In the genomic region with DNA sequence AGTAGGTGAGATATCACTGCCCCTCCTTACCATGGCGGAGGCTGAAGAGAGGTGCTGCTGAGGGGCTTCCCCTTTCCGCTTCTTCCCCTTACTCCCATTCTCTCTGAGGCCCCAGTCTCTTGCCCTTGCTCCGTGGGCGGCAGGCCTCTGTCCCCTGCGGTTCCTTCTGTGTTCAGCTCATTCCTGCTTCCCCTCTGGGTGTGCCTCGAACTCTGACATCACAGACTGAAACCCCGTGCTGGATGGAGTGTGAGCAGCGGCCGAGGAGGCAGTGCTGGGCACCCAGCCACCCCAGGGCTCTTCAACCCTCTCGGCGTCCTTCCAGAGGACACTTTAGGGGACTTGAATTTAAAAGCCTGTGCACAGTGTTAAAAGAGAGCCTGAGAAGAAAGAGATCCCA, we compare ENCODE assay signal across 14 mouse cellular contexts.
DNase-seq lines count a peak whose midpoint lies in the region; ATAC-seq and TF ChIP-seq lines count a peak whose summit lies in the region.
"Had no signal": no experiment of that assay in that cellular context is flagged by ENCODE, and none has a peak within 500 bp of the region (broad histone marks: within the 10 kb centered on the region; RNA-seq: fewer than 3 reads in every experiment).

No protein-coding gene starts in this region.

- H3K36me3 ChIP-seq in heart, embryonic 14.5 days (ENCODE audit: control insufficient read depth, insufficient read depth, low read length), result peaks cover 13% of the 10 kb centered on the region
- H3K36me3 ChIP-seq in heart, embryonic 10.5 days, result peaks cover 34% of the 10 kb centered on the region; the same call in 1 of the 2 replicates
- peaks cover 4% of the 10 kb centered on the region; the same call in 1 of the 2 replicates for H3K36me3 ChIP-seq in heart, embryonic 16.5 days (ENCODE audit: control insufficient read depth, insufficient read depth)
- peaks cover 6% of the 10 kb centered on the region; the same call in 1 of the 2 replicates for H3K36me3 ChIP-seq in lung, embryonic 16.5 days (ENCODE audit: control insufficient read depth, insufficient read depth, low read length)
- H3K36me3 ChIP-seq in hindbrain, embryonic 11.5 days (ENCODE audit: control insufficient read depth, insufficient read depth, low read length), result no peaks in the 10 kb centered on the region
- H3K36me3 ChIP-seq: hindbrain, embryonic 15.5 days had no signal

- no peaks in the 10 kb centered on the region for H3K27me3 ChIP-seq in heart, embryonic 14.5 days (ENCODE audit: control insufficient read depth, insufficient read depth, low read length)
- no peaks in the 10 kb centered on the region for H3K27me3 ChIP-seq in heart, embryonic 10.5 days (ENCODE audit: insufficient read depth, poor library complexity, severe bottlenecking)
- no peaks in the 10 kb centered on the region for H3K27me3 ChIP-seq in heart, embryonic 16.5 days (ENCODE audit: control insufficient read depth, insufficient read depth, low read length)
- H3K27me3 ChIP-seq in lung, embryonic 16.5 days (ENCODE audit: control insufficient read depth, insufficient read depth, low read depth, low read length), result no peaks in the 10 kb centered on the region
- H3K27me3 ChIP-seq in hindbrain, embryonic 11.5 days (ENCODE audit: control insufficient read depth, insufficient read depth, low read length), result no peaks in the 10 kb centered on the region
- H3K27me3 ChIP-seq: hindbrain, embryonic 15.5 days; limb, embryonic 15.5 days had no signal

- 63% methylated on average over 11 of the region's 11 CpGs for WGBS in heart, embryonic 14.5 days
- WGBS in heart, embryonic 10.5 days, result 74% methylated on average over 11 of the region's 11 CpGs
- WGBS in heart, embryonic 16.5 days, result 45% methylated on average over 11 of the region's 11 CpGs
- WGBS in lung, embryonic 16.5 days, result 46% methylated on average over 10 of the region's 11 CpGs
- WGBS in olfactory bulb, adult 2 months, result 54% methylated on average over 11 of the region's 11 CpGs
- WGBS in hindbrain, embryonic 11.5 days, result 80% methylated on average over 11 of the region's 11 CpGs

- H3K4me1 ChIP-seq in heart, embryonic 14.5 days (ENCODE audit: control insufficient read depth in 2 of 2, insufficient read depth in 2 of 2, low read length in 2 of 2), result peaks cover 9 to 23% of the 10 kb centered on the region in 2 experiments
- H3K4me1 ChIP-seq in heart, embryonic 10.5 days, result peaks cover 22% of the 10 kb centered on the region
- H3K4me1 ChIP-seq in heart, embryonic 16.5 days (ENCODE audit: control insufficient read depth, insufficient read depth, low read length), result peaks cover 18% of the 10 kb centered on the region
- peaks cover 24% of the 10 kb centered on the region for H3K4me1 ChIP-seq in lung, embryonic 16.5 days (replicated peaks; ENCODE audit: control insufficient read depth, insufficient read depth, low read length)
- peaks cover 12% of the 10 kb centered on the region for H3K4me1 ChIP-seq in olfactory bulb, adult 2 months (ENCODE audit: control insufficient read depth, insufficient read depth, low read length)
- peaks cover under 1% of the 10 kb centered on the region for H3K4me1 ChIP-seq in hindbrain, embryonic 11.5 days (replicated peaks; ENCODE audit: control insufficient read depth, insufficient read depth, low read length)

- H3K27ac ChIP-seq in heart, embryonic 14.5 days (replicated peaks in 1 of 2; ENCODE audit: control insufficient read depth in 1 of 2, insufficient read depth in 1 of 2, low read depth in 2 of 2, low read length in 2 of 2), result peak overlapping the region in 1 of 2 experiments; percentile 61; a peak in 2 of 4 replicates
- H3K27ac ChIP-seq in heart, embryonic 10.5 days, result no peak overlapping the region
- peak overlapping the region; percentile 64 for H3K27ac ChIP-seq in heart, embryonic 16.5 days (ENCODE audit: low read length)
- peak overlapping the region; percentile 65 for H3K27ac ChIP-seq in lung, embryonic 16.5 days (ENCODE audit: low read length)
- H3K27ac ChIP-seq in olfactory bulb, adult 2 months (ENCODE audit: insufficient read depth, low read depth, low read length), result peak overlapping the region; percentile 0; the same call in 1 of the 2 replicates
- H3K27ac ChIP-seq in hindbrain, embryonic 11.5 days (ENCODE audit: low read depth, low read length), result no peak overlapping the region
- H3K27ac ChIP-seq: hindbrain, embryonic 15.5 days; limb, embryonic 15.5 days had no signal

- TF ChIP-seq POLR2A in olfactory bulb, adult 2 months (IDR thresholded peaks at IDR 0.05; ENCODE audit: insufficient read depth, low read depth, low read length), result no peak

- no peak overlapping the region for H3K4me2 ChIP-seq in heart, embryonic 14.5 days (ENCODE audit: low read length)
- no peak overlapping the region for H3K4me2 ChIP-seq in heart, embryonic 16.5 days (ENCODE audit: low read depth, low read length)
- H3K4me2 ChIP-seq in lung, embryonic 16.5 days (ENCODE audit: low read depth, low read length), result no peak overlapping the region
- no peak overlapping the region for H3K4me2 ChIP-seq in hindbrain, embryonic 11.5 days (replicated peaks; ENCODE audit: low read depth, low read length)
- H3K4me2 ChIP-seq: hindbrain, embryonic 15.5 days; limb, embryonic 15.5 days had no signal

- no peak overlapping the region for H3K4me3 ChIP-seq in heart, embryonic 14.5 days (ENCODE audit: control insufficient read depth in 1 of 2, insufficient read depth in 1 of 2, low read depth in 1 of 2, low read length in 2 of 2)
- H3K4me3 ChIP-seq in heart, embryonic 10.5 days, result no peak overlapping the region
- no peak overlapping the region for H3K4me3 ChIP-seq in heart, embryonic 16.5 days (ENCODE audit: low read length)
- H3K4me3 ChIP-seq in lung, embryonic 16.5 days (ENCODE audit: low read length), result no peak overlapping the region
- H3K4me3 ChIP-seq in olfactory bulb, adult 2 months (ENCODE audit: insufficient read depth, low read depth, low read length), result no peak overlapping the region
- no peak overlapping the region for H3K4me3 ChIP-seq in hindbrain, embryonic 11.5 days (ENCODE audit: low read depth, low read length)
- H3K4me3 ChIP-seq: hindbrain, embryonic 15.5 days; limb, embryonic 15.5 days had no signal

- ATAC-seq in heart, embryonic 14.5 days (ENCODE audit: insufficient number of reproducible peaks, insufficient read depth, low FRiP score, low read depth), result peak; percentile 57; the same call in 1 of the 2 replicates
- ATAC-seq in heart, embryonic 16.5 days (replicated peaks; ENCODE audit: extremely low read depth, insufficient read depth, low FRiP score), result peak; percentile 74
- ATAC-seq in lung, embryonic 16.5 days (ENCODE audit: low read depth), result peak; percentile 79
- ATAC-seq in hindbrain, embryonic 11.5 days (ENCODE audit: low FRiP score), result no peak

- no peak for TF ChIP-seq CTCF in olfactory bulb, adult 2 months (IDR thresholded peaks at IDR 0.05; ENCODE audit: insufficient read depth, low read depth, low read length)

- no peak overlapping the region; the same call in 1 of the 2 replicates for H3K9ac ChIP-seq in heart, embryonic 14.5 days (ENCODE audit: low read length)
- H3K9ac ChIP-seq in heart, embryonic 16.5 days (ENCODE audit: low read length), result no peak overlapping the region
- H3K9ac ChIP-seq in lung, embryonic 16.5 days (ENCODE audit: low read length), result peak overlapping the region; percentile 32; the same call in 1 of the 2 replicates
- H3K9ac ChIP-seq in hindbrain, embryonic 11.5 days (ENCODE audit: low read depth, low read length), result no peak overlapping the region
- H3K9ac ChIP-seq: hindbrain, embryonic 15.5 days; limb, embryonic 15.5 days had no signal

- DNase-seq in heart, embryonic 10.5 days (ENCODE audit: low spot score), result no peak
- DNase-seq in ovary, postnatal 36 days (ENCODE audit: low spot score), result no peak
- no peak for DNase-seq in hindbrain, embryonic 11.5 days (ENCODE audit: low spot score)
- DNase-seq: adrenal gland, postnatal 25 days; cerebellum, adult 11-12 months; kidney, postnatal 25 days; right cerebral cortex, adult 18-20 months; thymus, postnatal 25 days had no signal

- no peaks in the 10 kb centered on the region for H3K9me3 ChIP-seq in heart, embryonic 14.5 days (ENCODE audit: control insufficient read depth, low read length)
- H3K9me3 ChIP-seq in heart, embryonic 10.5 days, result no peaks in the 10 kb centered on the region
- H3K9me3 ChIP-seq in heart, embryonic 16.5 days (replicated peaks; ENCODE audit: control insufficient read depth, low read length), result no peaks in the 10 kb centered on the region
- H3K9me3 ChIP-seq in lung, embryonic 16.5 days (ENCODE audit: control insufficient read depth, low read length), result no peaks in the 10 kb centered on the region
- no peaks in the 10 kb centered on the region for H3K9me3 ChIP-seq in hindbrain, embryonic 11.5 days (ENCODE audit: control insufficient read depth, low read length)
- H3K9me3 ChIP-seq: hindbrain, embryonic 15.5 days; limb, embryonic 15.5 days had no signal

Comparison
In these comparisons a context has a peak if more than half of its experiments do, and no peak if none do; other contexts are left out.
1. H3K27ac ChIP-seq: peak in heart, embryonic 16.5 days (single experiment), lung, embryonic 16.5 days (single experiment) and olfactory bulb, adult 2 months (single experiment); none in heart, embryonic 10.5 days (single experiment) and hindbrain, embryonic 11.5 days (single experiment).